Mouse (Mus musculus): Measurements from ENCODE around the gene Mvb12b.

DNA sequence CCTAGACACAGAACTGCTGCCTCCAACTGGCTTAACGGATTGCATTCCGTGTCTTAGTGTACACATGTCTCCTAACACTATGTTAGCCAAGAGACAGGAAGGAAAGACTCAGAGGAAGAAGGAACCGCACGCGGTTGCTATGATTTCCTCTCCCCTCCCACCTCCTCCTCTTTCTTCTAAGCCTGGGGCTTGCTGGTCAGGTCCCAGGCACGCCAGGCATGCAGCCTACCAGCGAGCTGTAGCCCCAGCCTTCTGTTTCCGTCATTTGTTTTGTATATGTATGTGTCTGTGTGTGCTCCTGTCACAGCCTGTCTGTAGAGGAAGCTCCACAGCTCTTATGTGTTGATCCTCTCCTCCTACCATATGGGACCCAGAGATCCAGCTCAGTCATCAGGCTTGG lies 20.6 kb upstream of the Mvb12b start:
- TF ChIP-seq FLI1 (IDR thresholded peaks at IDR 0.05; ENCODE audit: low read length) (no peak; the same call in 1 of the 2 replicates), GATA1 (IDR thresholded peaks at IDR 0.05; ENCODE audit: borderline replicate concordance, low read length) (no peak)

Measured in megakaryocyte, embryonic 14.5 days (primary cell).